Mouse (Mus musculus): ENCODE measurements around the gene Slc33a1. TPM values are rescaled to one million over a fixed set of nuclear protein-coding genes. Genes with fewer than 3 reads are reported as not detected.

The Slc33a1 gene
- 10 to 100 TPM; 12.7 to 14.8 TPM for total RNA-seq (2023)

DNA sequence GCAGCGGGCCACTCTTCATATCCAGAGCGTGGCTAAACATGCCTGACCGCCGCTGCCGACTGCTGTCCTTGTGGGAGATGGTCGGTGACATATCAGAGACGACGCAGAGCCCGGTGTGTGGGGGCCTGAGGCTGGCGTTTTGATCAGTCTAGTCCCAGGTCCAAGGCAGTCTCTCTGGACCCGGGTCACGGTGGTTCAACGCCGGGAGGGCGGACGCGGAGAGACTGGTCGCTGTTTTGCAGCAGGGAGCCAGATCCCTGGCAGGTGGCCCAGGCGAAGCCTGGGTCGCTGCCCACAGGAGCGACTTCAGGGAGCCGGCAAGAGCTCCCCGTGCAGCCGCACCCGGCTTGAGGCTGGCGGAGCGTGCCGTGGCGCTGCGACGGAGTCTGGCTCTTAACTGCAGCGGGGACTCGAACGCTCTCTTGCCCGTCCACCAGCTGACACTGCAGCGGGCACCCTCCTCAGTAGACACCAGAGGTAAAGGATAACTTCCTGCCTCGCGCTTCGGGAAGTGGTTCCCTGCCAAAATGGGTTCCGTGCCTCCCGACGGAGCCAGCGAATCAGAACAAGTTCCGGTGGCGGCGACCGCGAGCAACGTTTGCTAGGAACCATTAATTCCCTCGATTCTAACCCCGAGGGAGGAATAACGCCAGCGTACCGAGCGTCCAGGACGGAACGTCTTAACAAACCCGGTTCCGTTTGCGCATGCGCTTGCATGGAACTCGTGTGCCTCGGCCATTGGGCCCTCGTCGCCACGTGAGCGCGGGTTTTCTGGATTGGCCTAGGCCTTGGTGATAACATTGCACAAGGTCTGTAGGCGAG lies at the start of gene Slc33a1:
Gene Slc33a1 (minus strand): TSS at position 669 of the 822 bp plus-strand sequence.

DNA sequence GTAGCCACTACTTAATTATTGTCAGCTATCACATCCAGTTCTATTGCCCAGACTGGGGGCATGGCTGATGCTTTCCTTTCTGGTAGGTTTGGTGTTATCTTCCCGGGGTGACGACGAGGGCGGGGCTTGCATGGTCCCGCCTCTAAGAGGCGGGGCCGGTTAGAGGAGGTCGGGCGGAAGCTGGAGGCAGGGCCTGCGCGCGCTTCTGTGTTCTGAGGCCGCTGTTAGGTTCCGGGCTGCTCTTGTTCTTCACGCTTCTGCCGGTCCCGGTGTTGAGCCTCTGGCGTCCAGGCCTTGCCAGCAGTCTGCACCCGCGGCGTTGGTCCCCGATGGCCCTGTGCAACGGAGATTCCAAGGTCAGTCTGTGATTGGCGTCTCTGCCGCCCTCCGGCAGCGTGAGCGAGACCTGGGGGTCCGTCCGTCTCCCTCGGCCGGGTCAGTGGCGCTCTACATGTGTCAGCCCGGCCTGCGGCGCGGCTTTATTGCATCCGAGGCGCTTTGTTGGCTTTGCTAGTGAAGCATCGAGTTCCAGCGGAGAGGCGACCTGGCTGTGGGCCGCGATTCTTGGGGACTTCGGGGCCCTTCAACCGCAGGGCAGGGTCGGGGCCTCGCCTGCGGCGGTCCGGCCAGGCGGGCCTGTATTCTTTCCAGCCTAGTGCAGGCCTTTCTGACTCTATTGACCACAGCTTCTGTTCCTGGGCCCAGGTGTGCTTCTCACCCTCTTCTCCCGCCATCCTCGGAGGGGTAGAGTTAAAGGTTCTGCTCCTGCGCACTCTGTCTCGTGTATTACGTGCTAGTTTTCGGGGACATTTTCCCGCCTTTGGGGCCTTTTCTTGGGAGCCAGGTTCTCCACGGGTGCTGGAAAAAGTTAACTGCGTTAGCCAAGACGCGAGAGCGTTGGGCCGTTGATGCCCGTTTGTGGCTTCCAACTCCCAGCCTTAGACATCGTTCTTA lies 11.7 kb upstream of the Slc33a1 start, which contains the start of gene Gmps:
Gene Gmps (plus strand): TSS at position 152 of the 954 bp plus-strand sequence.

DNA sequence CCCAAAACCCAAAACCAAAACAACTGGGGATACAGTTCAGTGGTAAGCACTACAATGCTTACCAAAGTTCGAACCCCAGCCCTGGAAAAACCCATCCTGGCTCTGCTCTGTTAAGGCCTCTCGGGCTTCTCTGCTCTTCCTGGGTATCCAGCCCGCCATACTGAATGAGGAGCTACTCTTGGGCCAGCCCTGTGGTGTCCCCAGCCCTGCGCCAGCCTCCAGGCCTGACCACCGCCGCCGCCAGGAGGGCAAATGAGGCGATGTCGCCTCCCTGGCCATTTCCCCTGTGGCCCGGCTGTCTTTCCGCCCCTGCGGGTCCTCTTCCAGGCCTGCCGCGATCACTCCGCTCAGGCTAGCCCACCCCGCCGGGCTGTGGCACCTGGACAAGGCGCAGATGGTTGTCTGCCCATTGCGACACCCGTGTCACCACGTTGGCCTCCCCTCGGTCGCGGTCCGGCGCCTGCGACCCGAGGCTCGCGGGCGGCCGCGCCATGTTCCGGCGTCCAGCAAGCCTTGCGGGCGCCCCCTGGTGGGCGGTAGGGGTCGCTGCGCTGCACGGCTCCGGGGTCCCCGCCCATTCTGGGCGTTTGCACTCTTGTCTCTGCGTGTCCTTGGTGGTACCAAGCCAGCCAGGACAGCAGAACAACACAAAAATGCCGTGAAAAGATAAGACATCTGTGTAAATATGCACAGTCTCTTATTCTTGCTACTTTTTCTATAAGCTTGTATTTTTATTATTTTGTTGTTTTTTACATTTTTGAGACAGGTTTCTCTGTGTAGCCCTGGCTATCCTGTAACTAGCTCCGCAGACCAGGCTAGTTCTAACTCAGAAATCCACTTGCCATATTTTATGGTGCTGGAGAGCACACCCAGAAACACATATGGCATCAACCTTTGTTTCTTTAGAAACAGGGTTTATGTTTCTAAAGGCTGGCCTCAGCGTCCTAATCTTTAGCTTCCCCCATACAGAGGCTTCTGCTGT lies 35.4 kb downstream of the Slc33a1 start, which contains the start of gene E130311K13Rik:
Gene E130311K13Rik (minus strand): TSS at position 595 of the 982 bp plus-strand sequence.

GRCm38 (mm10) chr3:63899309-63899695 lies 65.3 kb downstream of the Slc33a1 start, which contains the start of gene Plch1:
Gene Plch1, minus strand, starts transcription at chr3:63899472.

Other genes with a start within 250 kb of the Slc33a1 start
- 1 to 10 TPM; 4.2 to 6.3 TPM for gene Plch1, start 65.3 kb downstream of the Slc33a1 start, total RNA-seq (2023)
- gene E130311K13Rik, start 35.3 kb downstream of the Slc33a1 start, total RNA-seq (2023): 1 to 10 TPM; 5.2 to 5.4 TPM
- gene Gmps, start 11.3 kb upstream of the Slc33a1 start, total RNA-seq (2023): 10 to 100 TPM; 20.2 to 21.1 TPM
- gene Vmn2r1, start 116.8 kb upstream of the Slc33a1 start, total RNA-seq (2023): not detected
- not detected for gene Vmn2r2, start 177.2 kb upstream of the Slc33a1 start, total RNA-seq (2023)

All from T-cell, adult 66 days (primary cell).